Mouse (Mus musculus): Measurements from ENCODE around the gene Dpy19l3. TPM values are rescaled to one million over a fixed set of nuclear protein-coding genes. Genes with fewer than 3 reads are reported as not detected.

The Dpy19l3 gene
- total RNA-seq, 2 experiments from 2014 or later = 78.7 to 87.5 TPM

DNA sequence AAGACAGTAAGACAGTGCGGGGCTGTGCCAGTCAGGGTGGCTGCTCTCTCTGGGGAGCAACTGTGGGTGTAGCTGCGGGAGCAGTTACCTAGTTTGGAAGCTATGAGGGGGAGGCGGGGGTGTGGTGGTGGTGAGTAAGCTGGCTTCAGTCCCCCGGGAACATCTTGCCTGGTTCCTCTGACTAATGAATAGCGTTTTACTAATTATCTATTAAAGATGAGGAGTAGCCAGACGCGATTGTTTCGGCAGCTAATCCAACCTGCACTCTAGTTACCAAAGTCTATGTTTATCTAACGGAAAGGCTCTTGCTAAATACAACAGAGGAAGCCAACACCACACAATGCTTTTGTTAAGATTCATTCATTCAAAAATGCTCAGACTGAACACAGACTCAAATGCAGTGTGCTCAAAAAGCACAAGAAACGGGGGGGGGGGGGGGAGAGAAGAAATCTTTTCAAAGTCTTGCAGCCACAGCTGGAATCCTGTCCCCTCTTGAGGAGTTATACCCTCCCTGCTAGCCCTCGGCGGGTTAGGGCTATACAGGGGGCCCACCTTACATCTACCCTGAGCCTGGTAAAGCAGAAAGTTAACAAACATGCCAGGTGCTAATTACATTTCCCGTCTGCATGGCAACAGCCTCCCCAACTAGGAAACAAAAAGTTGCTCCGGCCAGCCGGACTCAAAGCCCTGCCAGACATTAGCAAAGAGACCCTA, 778 bp downstream of the Dpy19l3 start:
- no peak for DNase-seq (ENCODE audit: extremely low spot score in 1 of 2, low spot score in 1 of 2)

DNA sequence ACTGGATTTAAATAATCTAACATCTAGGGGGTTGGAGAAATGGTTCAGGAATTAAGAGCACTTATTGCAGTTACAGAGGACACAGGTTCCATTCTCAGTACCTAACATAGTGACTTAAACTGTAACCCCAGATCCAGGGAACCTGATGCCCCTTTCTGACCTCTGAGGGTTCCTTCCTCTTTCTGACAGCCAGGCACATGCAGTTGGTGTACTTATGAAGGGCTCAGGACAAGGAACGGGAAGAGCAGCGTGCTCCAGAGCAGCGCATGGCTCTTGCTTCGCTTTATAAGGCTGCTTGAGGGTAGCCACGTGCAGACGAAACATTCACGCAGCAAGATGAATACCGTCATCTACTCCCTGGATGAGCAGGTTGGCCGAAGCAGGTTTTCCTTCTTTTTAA, 3.4 kb downstream of the Dpy19l3 start:
- no peak for DNase-seq (ENCODE audit: extremely low spot score in 1 of 2, low spot score in 1 of 2)

DNA sequence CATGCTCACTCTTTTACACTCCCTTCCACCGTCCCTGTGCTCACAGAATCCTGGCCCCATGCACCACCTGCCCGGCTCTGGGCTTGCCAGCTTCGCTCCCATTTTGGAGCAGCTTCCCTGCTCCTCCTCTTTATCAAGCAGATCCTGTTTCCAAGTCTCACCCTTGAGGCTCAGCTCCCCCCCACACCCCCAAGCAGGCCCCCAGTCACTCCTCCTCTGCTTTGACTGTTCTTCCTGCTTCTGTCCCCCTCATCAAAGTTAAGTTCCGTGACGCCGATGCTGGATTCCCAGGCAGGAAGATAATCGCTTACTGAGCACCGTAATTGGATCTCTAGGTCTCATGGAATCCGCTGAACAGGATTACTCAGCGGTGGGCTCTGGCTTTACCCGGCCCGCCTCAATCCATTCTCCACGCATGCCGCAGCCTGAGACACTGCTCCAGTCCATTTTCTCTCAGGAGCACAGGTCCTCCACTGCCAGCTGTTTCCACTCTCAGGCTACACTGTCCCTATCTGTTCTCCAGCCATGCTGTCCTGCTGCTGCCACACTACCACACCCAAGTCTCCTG, 6.8 kb downstream of the Dpy19l3 start:
- no peak for DNase-seq (ENCODE audit: extremely low spot score in 1 of 2, low spot score in 1 of 2)

DNA sequence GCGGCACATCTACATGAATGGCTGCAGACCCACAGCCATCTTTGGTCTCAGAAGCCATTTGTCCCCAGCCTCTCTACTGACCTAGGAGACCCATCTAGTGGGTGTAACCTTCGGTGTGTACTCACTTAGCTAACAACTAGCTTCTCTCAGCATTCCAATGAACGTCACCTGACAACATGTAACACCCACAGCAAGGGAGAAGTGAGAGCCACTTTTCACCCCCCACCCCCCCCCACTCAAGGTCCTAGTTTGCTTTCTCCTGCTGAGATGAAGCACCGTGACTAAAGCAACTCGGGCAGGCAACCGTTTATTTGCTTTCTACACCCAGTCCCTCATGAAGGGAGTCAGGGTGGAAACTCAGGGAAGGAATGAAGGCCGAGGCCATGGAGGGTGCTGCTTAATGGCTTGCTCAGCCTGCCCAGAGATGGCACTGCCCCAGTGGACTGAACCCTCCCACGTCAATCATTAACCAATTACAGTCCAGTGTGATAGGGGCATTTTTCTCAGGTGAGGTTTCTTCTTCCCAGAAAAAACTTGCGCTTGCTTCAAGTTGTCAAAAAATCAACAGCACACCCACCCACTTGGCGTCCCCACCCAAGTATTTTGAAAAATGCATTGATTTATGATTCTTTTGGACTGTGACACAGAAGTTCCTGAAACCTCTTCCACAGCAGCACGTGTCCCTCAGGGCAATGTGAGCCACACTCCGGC, 7.4 kb downstream of the Dpy19l3 start:
- DNase-seq (ENCODE audit: extremely low spot score in 1 of 2, low spot score in 1 of 2) = no peak

DNA sequence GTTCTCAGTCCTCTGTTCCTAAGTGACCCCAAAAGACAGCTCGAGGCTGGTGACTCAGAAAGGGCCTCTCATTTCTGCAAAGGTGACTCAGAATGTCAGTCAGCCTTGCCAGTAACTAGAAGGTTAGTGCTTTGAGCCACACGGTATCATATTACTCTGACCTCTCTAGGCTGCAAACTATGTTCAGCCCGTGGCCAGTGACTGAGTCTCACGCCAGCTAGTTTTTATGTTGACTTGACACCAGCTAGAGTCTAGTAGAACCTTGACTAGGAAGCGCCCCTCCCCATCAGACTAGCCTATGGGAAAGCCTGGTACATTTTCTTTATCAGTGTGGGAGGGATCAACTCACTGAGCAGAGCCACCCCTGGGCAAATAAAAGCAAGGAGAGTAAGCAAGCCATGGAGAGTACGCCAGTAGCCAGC, 9.0 kb downstream of the Dpy19l3 start:
- no peak for DNase-seq (ENCODE audit: extremely low spot score in 1 of 2, low spot score in 1 of 2)

DNA sequence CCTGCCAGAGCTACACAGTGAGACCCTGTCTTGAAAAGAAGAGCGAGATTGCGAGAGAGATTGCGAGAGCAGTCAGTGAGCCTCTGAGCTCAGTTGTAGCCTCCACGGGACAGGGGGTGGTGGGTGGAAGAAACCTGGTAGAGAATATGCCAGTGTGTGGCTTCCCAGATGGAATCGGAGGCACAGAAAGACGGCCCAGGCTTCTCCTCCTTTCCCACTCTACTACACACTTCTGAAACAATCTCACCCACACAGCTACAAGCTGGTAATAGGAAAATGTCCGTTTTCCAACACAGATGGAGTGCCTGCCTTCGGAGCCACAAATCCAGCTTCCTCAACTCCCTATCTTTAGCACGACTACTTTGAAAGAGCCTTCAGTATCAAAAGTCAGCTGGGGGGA, 9.5 kb downstream of the Dpy19l3 start:
- DNase-seq (ENCODE audit: extremely low spot score in 1 of 2, low spot score in 1 of 2) = peak in 1 of 2 experiments; percentile 49

DNA sequence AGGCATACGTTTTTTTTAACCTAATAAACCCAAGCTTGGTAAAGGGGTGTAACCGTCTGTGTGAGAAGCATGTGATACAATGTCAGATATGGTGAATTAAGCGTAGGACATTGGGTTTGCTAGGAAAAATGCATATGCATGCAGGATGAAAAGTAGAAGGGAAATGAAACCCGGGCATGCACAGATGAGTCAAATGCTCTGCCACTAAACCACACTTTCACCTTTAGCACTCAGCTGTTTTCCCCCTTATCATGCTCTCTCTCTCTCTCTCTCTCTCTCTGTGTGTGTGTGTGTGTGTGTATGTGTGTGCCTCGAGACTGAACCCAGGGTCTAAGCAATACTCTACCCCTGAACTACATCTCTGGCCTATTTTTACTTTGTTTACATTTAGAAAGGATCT, 11.9 kb downstream of the Dpy19l3 start:
- no peak for DNase-seq (ENCODE audit: extremely low spot score in 1 of 2, low spot score in 1 of 2)

DNA sequence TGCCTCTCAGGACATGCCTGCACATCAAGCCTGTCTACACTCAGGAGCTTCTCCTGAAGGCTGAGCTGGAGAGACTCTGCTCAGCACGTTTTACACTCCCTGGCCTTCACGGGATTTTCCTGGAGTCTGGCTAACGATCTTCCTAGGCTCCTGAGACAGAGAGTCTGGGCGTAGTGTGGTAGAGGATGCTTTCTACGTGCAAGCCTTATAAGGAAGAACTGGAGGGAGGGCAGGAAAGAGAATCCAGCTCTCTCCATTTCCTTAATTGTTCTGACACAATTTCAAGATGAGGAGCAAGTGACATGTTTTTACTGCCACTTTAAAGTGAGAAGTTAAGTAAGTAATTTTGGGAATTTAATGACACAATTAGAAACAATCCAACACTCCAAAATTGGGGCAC, 12.4 kb downstream of the Dpy19l3 start:
- DNase-seq (ENCODE audit: extremely low spot score in 1 of 2, low spot score in 1 of 2) = no peak

DNA sequence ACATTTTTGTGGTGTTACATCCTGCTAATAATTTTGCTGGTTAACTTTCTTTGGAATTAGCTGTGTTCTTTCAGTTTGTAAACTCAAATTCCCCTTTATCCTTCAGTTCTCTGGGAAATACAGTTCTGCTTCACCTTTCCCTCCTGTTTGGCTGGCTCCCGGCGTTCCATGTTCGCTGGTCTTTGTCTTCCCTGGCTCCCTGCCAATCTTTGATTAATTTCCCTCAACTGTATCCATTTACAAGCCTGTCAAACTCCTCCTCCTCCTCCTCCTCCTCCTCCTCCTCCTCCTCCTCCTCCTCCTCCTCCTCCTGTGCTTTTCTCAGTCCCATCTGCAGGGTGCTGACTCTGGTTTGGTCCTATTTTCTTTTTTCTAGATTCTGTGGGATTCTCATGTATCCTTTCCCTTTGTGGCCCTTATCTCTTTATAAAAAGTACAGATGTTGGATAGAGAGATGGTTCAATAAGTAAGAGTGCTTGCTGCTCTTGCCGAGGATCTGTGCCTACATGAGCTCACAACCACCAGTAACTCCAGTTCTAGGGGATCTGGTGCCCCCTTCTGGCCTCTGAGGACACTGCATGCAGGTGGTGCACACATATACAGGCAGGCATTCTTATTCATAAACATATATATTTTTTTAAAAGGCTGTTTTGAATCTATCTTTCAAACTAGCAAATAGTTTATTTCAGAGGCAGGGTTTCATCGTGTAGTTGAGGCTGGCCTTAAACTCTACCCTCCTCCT, 13.6 kb downstream of the Dpy19l3 start:
- DNase-seq (ENCODE audit: extremely low spot score in 1 of 2, low spot score in 1 of 2) = peak in 1 of 2 experiments; percentile 65

DNA sequence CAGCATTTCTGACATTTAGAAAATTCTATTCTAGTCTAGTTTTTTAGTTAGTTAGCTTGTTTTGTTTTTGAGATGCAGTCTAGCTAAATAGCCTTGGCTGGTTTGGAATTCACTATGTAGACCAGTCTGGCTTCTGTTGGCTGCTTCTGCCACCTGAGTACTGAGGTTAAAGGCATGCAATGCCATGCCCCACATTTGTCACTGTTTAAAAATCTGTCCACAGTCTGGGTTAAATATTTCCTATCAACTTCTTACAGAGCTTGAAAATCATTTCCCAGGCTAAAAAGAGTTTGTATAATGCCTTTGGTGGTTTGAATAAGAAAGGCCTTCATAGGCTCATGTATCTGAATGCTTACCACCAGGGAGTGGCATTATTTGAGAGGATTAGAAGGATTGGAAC, 15.4 kb downstream of the Dpy19l3 start:
- no peak for DNase-seq (ENCODE audit: extremely low spot score in 1 of 2, low spot score in 1 of 2)

DNA sequence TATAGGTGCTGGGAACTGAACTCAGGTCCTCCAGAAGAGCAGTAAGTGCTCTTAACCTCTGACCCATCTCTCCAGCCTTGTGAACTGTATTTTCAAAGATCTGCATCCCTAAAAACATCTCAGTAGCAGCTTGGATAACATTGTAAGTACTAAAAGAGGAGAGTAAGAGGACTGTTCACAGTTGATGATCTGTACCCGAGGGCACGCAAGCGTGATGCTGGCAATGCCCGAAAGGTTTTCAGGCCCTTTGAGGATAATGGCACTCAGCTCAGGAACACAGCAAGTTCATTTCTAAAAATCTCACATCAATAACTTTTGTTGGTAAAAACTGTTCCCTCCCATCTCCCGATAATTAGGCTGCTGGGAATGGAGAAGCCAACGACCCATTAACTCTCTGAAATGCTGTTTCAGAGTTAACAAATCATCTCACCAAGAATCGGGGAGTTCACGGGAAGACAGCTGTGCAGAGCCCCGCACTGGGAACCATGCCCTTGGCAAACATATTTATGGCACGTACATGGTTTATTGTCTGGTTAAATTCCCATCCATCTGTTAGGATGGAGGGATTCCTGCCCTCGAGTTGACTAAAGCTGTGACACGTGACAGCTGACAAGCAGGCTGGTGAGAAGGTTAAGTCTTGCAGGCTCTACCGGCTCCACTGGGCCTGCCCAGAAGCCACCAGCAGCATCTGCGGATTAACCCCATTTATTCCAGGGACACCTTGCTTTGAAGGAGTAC, 20.8 kb downstream of the Dpy19l3 start:
- DNase-seq (ENCODE audit: extremely low spot score in 1 of 2, low spot score in 1 of 2) = no peak

DNA sequence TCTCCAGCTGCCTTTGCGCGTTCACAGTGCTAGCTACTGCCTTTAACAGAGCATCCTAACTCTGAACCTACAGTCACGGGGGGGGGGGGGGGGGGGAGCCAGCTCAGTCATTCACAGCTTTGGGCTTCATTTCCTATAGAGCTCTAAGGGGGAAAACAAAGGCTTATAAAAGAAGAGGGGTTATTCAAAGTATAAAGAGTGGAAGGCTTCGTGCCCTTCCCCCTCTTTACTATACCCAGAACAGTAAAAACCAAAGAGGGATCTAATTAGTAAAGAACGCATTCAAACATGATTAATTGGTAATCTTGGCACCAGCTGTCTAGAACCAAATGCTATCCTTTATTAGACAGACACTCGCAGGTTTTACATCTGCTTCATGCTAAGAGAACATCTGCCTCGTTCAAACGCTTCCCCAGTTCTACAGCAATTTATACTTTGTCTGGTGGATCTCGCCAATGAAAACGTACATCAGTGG, 21.6 kb downstream of the Dpy19l3 start:
- no peak for DNase-seq (ENCODE audit: extremely low spot score in 1 of 2, low spot score in 1 of 2)

DNA sequence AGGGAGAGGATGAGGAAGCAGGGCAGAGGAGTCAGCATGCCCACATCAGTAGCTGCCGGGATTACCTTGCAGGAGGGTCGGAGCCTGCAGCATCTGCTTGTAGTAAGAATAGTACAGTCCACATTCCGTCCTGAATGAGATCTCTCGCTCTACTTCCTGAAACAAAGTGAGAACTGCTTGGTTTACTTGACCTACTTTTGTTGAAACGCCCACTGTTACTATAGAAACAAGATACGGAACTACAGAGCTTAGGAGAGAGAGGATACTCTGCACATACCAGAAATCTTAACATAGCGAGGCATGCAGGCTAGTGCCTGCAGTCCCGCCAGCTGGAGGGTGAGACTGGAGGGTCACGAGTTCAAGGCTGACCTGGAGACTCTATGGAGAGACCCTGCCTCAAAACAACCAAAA, 24.6 kb downstream of the Dpy19l3 start:
- no peak for DNase-seq (ENCODE audit: extremely low spot score in 1 of 2, low spot score in 1 of 2)

DNA sequence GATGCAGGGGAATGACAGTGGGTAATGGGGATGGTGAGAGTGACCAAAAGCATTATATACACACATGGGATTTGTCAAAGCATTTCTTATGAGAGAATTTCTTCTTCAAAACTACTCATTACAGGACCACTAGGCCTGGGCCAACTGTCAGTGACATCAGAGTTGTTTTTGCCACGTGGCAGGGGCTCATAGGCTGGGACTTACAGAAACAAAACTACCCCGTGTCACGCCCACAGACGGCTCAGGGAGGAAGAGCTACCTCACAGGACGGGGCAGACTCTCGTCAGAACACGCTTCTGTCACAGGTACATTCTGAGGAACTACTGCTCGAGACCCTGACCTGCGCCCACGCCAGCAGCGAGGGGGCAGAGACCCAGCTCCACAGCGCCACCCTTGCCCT, 25.9 kb downstream of the Dpy19l3 start:
- no peak for DNase-seq (ENCODE audit: extremely low spot score in 1 of 2, low spot score in 1 of 2)

DNA sequence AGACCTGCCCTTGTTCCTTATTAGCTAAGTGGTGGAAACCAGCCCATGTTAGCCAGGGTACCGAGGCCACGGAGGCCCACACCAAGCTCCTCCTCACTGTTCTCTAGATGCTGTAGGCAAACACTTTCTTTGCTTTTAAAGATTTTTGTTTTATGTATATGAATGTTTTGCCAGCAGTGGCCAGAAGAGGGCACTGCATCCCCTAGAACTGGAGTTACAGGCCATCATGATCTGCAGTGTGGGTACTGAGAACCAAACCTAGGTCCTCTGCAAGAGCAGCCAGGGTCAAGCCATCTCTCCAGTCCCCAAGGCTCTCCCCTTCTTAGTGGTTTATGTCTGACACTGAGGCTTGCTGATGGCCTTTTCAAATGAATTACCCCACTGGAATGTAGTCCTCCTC, 31.2 kb downstream of the Dpy19l3 start:
- no peak for DNase-seq (ENCODE audit: extremely low spot score in 1 of 2, low spot score in 1 of 2)

DNA sequence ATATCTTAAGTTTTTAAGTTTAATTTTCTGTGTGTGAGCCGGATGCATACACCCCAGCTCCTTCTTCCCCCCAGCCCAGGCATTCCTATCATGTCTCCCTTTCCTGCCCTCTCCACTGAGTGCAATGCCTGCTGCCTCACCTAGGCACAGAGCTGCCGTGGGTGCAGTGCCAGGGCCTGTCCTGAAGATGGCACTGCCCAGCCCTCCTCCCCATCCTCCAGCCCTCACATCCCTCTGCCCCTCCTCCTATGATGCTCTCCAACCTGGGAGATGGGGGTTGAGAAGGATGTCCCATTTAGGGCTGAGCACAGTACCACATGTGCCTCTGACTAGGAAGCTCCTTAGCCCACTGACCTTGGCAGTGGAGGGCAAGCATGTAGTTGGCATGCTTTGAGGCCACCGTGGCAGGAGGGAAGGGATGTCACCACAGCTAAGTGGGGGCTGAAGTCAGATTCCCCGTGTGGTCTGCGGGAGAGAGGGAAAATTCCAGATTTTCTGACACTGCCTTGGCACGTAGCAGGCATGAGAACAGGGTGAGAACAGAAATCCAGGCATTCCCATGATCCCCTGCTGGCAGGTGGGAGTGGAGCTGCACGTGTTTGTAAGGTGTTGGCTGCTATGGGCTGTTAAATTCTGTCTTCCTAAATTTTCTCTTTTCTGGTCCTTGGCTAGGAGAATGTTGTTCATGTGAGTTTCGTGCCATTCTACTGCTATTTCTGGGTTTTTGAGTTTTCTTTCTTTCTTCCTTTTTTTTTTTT, 35.7 kb downstream of the Dpy19l3 start:
- DNase-seq (ENCODE audit: extremely low spot score in 1 of 2, low spot score in 1 of 2) = no peak

DNA sequence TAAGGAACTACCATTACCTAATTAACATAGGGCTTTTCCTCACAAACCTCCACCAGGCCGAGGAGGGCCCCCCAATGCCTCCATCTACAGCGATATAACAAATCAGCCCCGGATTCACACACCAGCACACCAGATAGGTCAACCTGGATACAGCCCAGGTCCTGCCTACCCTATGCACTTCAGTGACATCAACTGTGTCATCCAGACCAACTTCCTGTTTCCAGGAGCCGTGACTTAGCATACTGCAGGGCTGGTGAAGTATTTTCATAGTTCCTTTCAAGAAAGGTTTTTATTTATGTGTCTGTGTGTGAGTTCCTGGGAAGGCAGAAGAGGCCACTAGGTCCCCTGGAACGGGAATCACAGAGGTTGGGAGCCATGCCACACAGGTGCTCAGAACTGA, 43.9 kb downstream of the Dpy19l3 start:
- no peak for DNase-seq (ENCODE audit: extremely low spot score in 1 of 2, low spot score in 1 of 2)

DNA sequence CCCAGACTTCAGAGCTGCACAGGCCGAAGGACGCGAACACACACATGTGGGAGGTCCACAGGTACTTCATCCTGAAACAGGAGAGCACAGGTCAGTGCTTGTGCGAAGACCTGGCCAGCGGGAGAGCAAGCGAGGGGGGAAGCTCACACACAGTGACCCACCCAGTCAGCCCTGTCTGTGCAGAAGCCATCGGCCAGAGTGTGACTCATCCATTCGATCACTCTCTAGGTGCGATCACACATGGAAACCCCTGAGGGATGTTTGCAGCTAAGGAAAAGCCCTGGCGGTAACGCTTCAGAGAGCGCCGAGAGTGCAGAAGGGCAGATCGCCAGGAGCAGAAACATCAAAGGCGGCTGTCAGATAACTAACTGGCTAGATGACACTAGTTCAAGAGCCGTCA, 46.2 kb downstream of the Dpy19l3 start:
- DNase-seq (ENCODE audit: extremely low spot score in 1 of 2, low spot score in 1 of 2) = no peak

DNA sequence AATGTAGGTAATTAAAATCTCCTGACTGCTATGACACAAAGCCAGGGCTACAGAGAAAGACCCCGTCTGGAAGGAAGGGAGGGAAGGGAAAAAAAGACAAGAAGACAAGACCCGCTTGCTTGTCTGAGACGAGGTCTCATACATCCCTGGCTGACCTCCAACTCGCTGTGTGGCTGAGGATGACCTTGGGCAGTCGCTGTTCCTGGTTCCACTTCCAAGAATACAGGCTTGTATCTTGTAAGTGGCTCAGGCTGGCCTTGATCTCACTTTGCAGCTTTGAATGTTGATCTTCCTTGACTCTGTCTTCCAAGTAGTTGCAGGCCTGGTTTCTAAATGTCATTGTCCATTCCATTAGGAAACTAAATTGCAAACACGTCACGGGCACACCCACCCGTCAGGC, 55.2 kb downstream of the Dpy19l3 start:
- DNase-seq (ENCODE audit: extremely low spot score in 1 of 2, low spot score in 1 of 2) = no peak

DNA sequence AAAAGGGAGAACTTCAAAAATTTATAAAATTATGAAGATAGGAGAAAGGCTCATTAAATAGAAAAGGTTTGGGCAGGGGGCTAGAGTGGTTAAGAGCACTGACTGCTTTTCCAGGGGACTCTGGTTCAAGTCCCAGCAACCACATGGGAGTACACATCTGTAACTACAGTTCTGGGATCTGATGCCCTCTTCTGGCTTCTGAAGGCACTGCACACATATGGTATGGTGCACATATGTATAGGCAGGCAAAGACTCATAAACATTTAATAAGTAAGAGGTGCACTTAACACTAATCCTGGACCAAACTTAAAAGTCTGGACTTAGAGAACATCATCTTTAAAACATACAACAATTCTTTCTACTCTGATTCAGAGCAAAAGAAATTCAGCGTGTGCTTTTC, 56.2 kb downstream of the Dpy19l3 start:
- no peak for DNase-seq (ENCODE audit: extremely low spot score in 1 of 2, low spot score in 1 of 2)
